Mouse (Mus musculus) limb, embryonic 11.5 days (tissue): ENCODE measurements around the gene Cmc4. TPM values are rescaled to one million over a fixed set of nuclear protein-coding genes. Genes with fewer than 3 reads are reported as not detected.

Experiments used
- ATAC-seq: fragments of 200-750 bp; cut with Nextera tagmentation; 2 replicates; pipeline ENCODE4 v1.8.0; 2017; ENCODE audit warnings: low read depth; ENCODE audit not compliant: insufficient number of reproducible peaks, low FRiP score, low TSS enrichment
- DNase-seq: peaks from one replicate; pipeline ENCODE4 v3.0.0-alpha.2; 2015; ENCODE audit warnings: low spot score
- H3K27ac ChIP-seq: fragments of 300-500 bp; sonication (generic); replicated peaks from 2 replicates; pipeline ENCODE4 v1.5.1; 2014; ENCODE audit warnings: low read depth, mild to moderate bottlenecking, low read length
- H3K27me3 ChIP-seq: fragments of 300-500 bp; sonication (generic); 2 replicates; pipeline ENCODE4 v1.6.1; 2014; ENCODE audit warnings: mild to moderate bottlenecking, low read length, mixed read lengths; ENCODE audit not compliant: control insufficient read depth, insufficient read depth
- H3K36me3 ChIP-seq: fragments of 300-500 bp; sonication (generic); 2 replicates; pipeline ENCODE4 v1.6.1; 2014; ENCODE audit warnings: mild to moderate bottlenecking, low read length, moderate library complexity, mixed read lengths; ENCODE audit not compliant: control insufficient read depth, insufficient read depth
- H3K4me1 ChIP-seq: fragments of 300-500 bp; sonication (generic); 2 replicates; pipeline ENCODE4 v1.6.1; 2014; ENCODE audit warnings: low read length, mixed read lengths; ENCODE audit not compliant: control insufficient read depth, insufficient read depth
- H3K4me2 ChIP-seq: fragments of 300-500 bp; sonication (generic); 2 replicates; pipeline ENCODE4 v1.6.1; 2014; ENCODE audit warnings: low read depth, mild to moderate bottlenecking, moderate library complexity; ENCODE audit not compliant: severe bottlenecking
- H3K4me3 ChIP-seq: fragments of 300-500 bp; sonication (generic); 2 replicates; pipeline ENCODE4 v1.5.1; 2014; ENCODE audit warnings: low read depth, low read length
- H3K9ac ChIP-seq: fragments of 300-500 bp; sonication (generic); 2 replicates; pipeline ENCODE4 v1.6.1; 2014; ENCODE audit warnings: mild to moderate bottlenecking, low read length
- H3K9me3 ChIP-seq: fragments of 300-500 bp; sonication (generic); 2 replicates; pipeline ENCODE4 v1.6.1; 2016; ENCODE audit warnings: low read length; ENCODE audit not compliant: control insufficient read depth
- WGBS: fragments of 180-500 bp; shearing (Covaris S2); extraction: QIAGEN DNeasy Blood & Tissue Kit; methylation state at CpG from one replicate; pipeline ENCODE4 v1.1.7; 2014; 5-methylcytosine and 5-hydroxymethylcytosine counted together
- polyA plus RNA-seq: library from polyadenylated mRNA; unstranded; fragments of >200 nt; fragmentation: Nextera tagmentation; extraction: Ambion mirVana; gene quantifications from 2 replicates; pipeline ENCODE4 v1.2.1, GENCODE M21; 2014

Gene Cmc4
- 16.3 and 17.0 TPM in 2 replicates for polyA plus RNA-seq

- no peaks in the 10 kb centered on the region for H3K27me3 ChIP-seq
- H3K9ac ChIP-seq: peak within 1 kb of the TSS; percentile 65
- DNase-seq (peak; percentile 85), ATAC-seq (peak; percentile 100)
- no peaks in the 10 kb centered on the region for H3K9me3 ChIP-seq
- peak within 1 kb of the TSS; percentile 62 for H3K27ac ChIP-seq
- H3K36me3 ChIP-seq: no peaks in the 10 kb centered on the region
- peak within 1 kb of the TSS; percentile 45 for H3K4me3 ChIP-seq
- peak within 1 kb of the TSS; percentile 39 for H3K4me2 ChIP-seq
- H3K4me1 ChIP-seq: no peaks in the 10 kb centered on the region
- 17% methylated on average over 52 of the region's 52 CpGs for WGBS
Observed at GRCm38 (mm10) chrX:75415936-75416785, at the start of gene Cmc4, which contains the start of the genes Mtcp1 and Brcc3. Gene Cmc4, minus strand, starts transcription at chrX:75416584. Gene Mtcp1, minus strand, starts transcription at chrX:75416588. Gene Brcc3, plus strand, starts transcription at chrX:75416628.

GRCm38 (mm10) chrX:75454597-75454996, 38.2 kb upstream of the Cmc4 start:
- Histone ChIP-seq H3K9ac (no peak overlapping the region), H3K4me3 (no peak overlapping the region), H3K27ac (no peak overlapping the region), H3K36me3 (no peaks in the 10 kb centered on the region), H3K27me3 (no peaks in the 10 kb centered on the region), H3K4me1 (no peaks in the 10 kb centered on the region), H3K9me3 (no peaks in the 10 kb centered on the region), H3K4me2 (no peak overlapping the region)
- DNase-seq (no peak), ATAC-seq (no peak)
- WGBS: 79% methylated on average over 1 of the region's 1 CpGs

- no peak for DNase-seq
- Histone ChIP-seq H3K4me2 (no peak overlapping the region), H3K4me3 (no peak overlapping the region), H3K36me3 (no peaks in the 10 kb centered on the region), H3K9ac (no peak overlapping the region), H3K4me1 (no peaks in the 10 kb centered on the region), H3K27me3 (no peaks in the 10 kb centered on the region), H3K27ac (no peak overlapping the region), H3K9me3 (no peaks in the 10 kb centered on the region)
- 87% methylated on average over 1 of the region's 1 CpGs for WGBS
- ATAC-seq: no peak
Observed at GRCm38 (mm10) chrX:75409711-75410110, 6.7 kb downstream of the Cmc4 start.

DNA sequence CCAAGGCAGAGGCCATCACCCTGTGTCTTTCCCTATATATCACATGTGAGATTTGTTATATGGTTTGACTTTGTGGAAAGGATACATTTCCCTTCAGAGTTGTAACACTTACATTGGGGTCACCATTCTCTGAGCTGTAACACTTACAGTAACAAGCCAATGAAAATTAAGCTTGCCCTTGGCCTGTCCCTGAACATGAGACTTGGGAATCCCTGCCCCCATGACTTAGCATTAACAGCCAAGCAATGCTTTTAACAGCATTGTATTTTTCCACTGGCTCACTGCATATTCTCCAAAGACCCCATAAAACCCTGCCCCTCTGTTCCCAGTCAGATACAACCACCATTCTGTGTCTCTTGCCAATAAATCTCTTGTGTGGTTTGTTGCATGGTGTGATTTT, 13.0 kb downstream of the Cmc4 start:
- Histone ChIP-seq H3K9ac (no peak overlapping the region), H3K4me3 (no peak overlapping the region), H3K36me3 (no peaks in the 10 kb centered on the region), H3K4me2 (no peak overlapping the region), H3K27me3 (no peaks in the 10 kb centered on the region), H3K27ac (no peak overlapping the region), H3K4me1 (no peaks in the 10 kb centered on the region), H3K9me3 (no peaks in the 10 kb centered on the region)
- DNase-seq: no peak
- ATAC-seq: no peak

DNA sequence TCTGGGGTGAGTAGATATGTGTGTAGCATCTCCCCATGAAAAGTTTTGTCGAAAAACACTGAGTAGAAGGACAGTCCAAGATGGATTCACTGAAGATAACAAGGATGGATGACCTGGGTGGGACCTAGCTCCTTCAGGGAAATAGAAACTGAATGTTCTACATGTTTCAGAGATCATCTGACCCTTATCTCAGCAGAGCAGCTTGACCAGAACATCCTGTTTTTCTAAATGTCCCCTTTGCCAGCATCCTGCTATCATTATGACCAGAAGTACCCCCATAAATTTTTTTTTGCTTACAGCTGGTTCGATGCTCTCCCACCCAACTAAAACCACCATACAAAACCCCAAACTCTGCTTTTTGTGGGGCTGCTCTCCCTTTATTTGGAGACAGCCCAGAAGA, 13.7 kb downstream of the Cmc4 start:
- no peak for ATAC-seq
- H3K4me3 ChIP-seq: no peak overlapping the region
- H3K27ac ChIP-seq: no peak overlapping the region
- no peaks in the 10 kb centered on the region for H3K27me3 ChIP-seq
- no peak overlapping the region for H3K4me2 ChIP-seq
- no peaks in the 10 kb centered on the region for H3K36me3 ChIP-seq
- DNase-seq: no peak
- no peaks in the 10 kb centered on the region for H3K4me1 ChIP-seq
- H3K9me3 ChIP-seq: no peaks in the 10 kb centered on the region
- no peak overlapping the region for H3K9ac ChIP-seq
- WGBS: 80% methylated on average over 2 of the region's 2 CpGs

DNA sequence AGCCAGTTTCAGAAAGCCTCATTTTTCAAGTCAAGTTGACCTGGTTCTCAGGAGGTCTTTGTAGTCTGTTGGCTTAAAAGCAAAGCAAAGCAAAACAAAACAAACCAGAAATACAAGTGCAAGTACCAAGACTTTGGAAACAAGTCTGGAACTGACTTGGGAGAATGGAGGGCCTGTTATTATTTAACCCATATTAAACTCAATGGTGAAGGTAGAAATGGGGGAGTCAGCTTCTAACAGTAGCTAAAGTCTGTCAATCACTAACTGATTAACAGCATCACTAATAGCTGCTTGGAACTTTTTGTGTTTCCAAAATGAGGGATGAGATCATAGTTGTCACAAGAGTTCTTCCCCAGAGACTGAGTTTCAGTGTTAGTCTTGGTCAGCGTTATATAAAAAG, 16.9 kb downstream of the Cmc4 start:
- Histone ChIP-seq H3K27ac (no peak overlapping the region), H3K4me1 (no peaks in the 10 kb centered on the region), H3K36me3 (no peaks in the 10 kb centered on the region), H3K4me3 (no peak overlapping the region), H3K9me3 (no peaks in the 10 kb centered on the region), H3K27me3 (no peaks in the 10 kb centered on the region), H3K9ac (no peak overlapping the region), H3K4me2 (no peak overlapping the region)
- 90% methylated on average over 1 of the region's 1 CpGs for WGBS
- ATAC-seq (no peak), DNase-seq (no peak)

- Histone ChIP-seq H3K36me3 (no peaks in the 10 kb centered on the region), H3K4me2 (peak within 1 kb of the TSS; percentile 41), H3K4me3 (peak within 1 kb of the TSS; percentile 28), H3K27ac (no peak within 1 kb of the TSS), H3K9me3 (no peaks in the 10 kb centered on the region), H3K4me1 (no peaks in the 10 kb centered on the region), H3K27me3 (no peaks in the 10 kb centered on the region), H3K9ac (peak within 1 kb of the TSS; percentile 34)
- 13% methylated on average over 22 of the region's 25 CpGs for WGBS
- DNase-seq: peak; percentile 79
- ATAC-seq: peak; percentile 89
Observed at GRCm38 (mm10) chrX:75382195-75382771, 34.1 kb downstream of the Cmc4 start, which contains the start of the genes Fundc2 and F8. Gene Fundc2, plus strand, starts transcription at chrX:75382399. Gene F8, minus strand, starts transcription at chrX:75382615.

- Histone ChIP-seq H3K4me1 (no peaks in the 10 kb centered on the region), H3K27me3 (no peaks in the 10 kb centered on the region), H3K9me3 (no peaks in the 10 kb centered on the region), H3K27ac (no peak overlapping the region), H3K9ac (peak overlapping the region; percentile 34; the same call in 1 of the 2 replicates), H3K4me3 (peak overlapping the region; percentile 28), H3K4me2 (peak overlapping the region; percentile 41; the same call in 1 of the 2 replicates), H3K36me3 (no peaks in the 10 kb centered on the region)
- no peak for DNase-seq
- no peak for ATAC-seq
- WGBS: 78% methylated on average over 5 of the region's 5 CpGs
Observed at GRCm38 (mm10) chrX:75381699-75382098, 34.7 kb downstream of the Cmc4 start.
